Mouse (Mus musculus) lung, postnatal 14 days (tissue): ENCODE measurements at regions not wholly inside any gene's neighbourhood (a gene's known extent, or its start where the extent isn't known, plus 50 kb on each side); places are given as distances from the start of the nearest gene placed in this dataset.

Experiments used
- DNase-seq: peaks from one replicate; pipeline ENCODE4 v3.0.0; 2021

GRCm38 (mm10) chr2:92544364-92545151, 54.9 kb upstream of the Chst1 start:
- DNase-seq, result no peak

GRCm38 (mm10) chr2:92540841-92541240, 58.7 kb upstream of the Chst1 start:
- DNase-seq, result no peak

- no peak for DNase-seq
These were observed 67.5 kb upstream of the Chst1 start for GRCm38 (mm10) chr2:92531996-92532395.

GRCm38 (mm10) chr2:92530677-92531076, 68.8 kb upstream of the Chst1 start:
- DNase-seq, result no peak

- DNase-seq, result no peak
These were observed 69.5 kb upstream of the Slc35c1 start for GRCm38 (mm10) chr2:92529670-92530322.

- DNase-seq, result peak; percentile 83
These were observed 68.8 kb upstream of the Slc35c1 start for GRCm38 (mm10) chr2:92529071-92529641.

- no peak for DNase-seq
These were observed 67.9 kb upstream of the Slc35c1 start for GRCm38 (mm10) chr2:92528119-92528830.

GRCm38 (mm10) chr2:92526676-92527395, 66.5 kb upstream of the Slc35c1 start:
- DNase-seq, result no peak

- no peak for DNase-seq
These were observed 65.3 kb upstream of the Slc35c1 start for GRCm38 (mm10) chr2:92525628-92526027.

GRCm38 (mm10) chr2:92525062-92525623, 64.8 kb upstream of the Slc35c1 start:
- DNase-seq, result no peak

- DNase-seq, result no peak
These were observed 64.1 kb upstream of the Slc35c1 start for GRCm38 (mm10) chr2:92524346-92524905.

- no peak for DNase-seq
These were observed 63.1 kb upstream of the Slc35c1 start for GRCm38 (mm10) chr2:92523321-92523895.

- DNase-seq, result no peak
These were observed 61.2 kb upstream of the Slc35c1 start for GRCm38 (mm10) chr2:92521527-92521926.

- DNase-seq, result no peak
These were observed 59.1 kb upstream of the Slc35c1 start for GRCm38 (mm10) chr2:92519396-92519795.

GRCm38 (mm10) chr2:92518891-92519290, 58.6 kb upstream of the Slc35c1 start:
- no peak for DNase-seq

GRCm38 (mm10) chr2:92514961-92515360, 54.6 kb upstream of the Slc35c1 start:
- DNase-seq, result no peak

- no peak for DNase-seq
These were observed 51.7 kb upstream of the Slc35c1 start for GRCm38 (mm10) chr2:92511771-92512744.
